Mouse (Mus musculus) E14TG2a.4 (cell line): ENCODE measurements around the gene Fubp1.

ENCODE experiments used
- CTCF ChIP-seq: conservative IDR thresholded peaks from 2 replicates; pipeline ENCODE4 v1.5.1; 2014; ENCODE audit warnings: low read length
- POU5F1 ChIP-seq: IDR thresholded peaks from 2 replicates; pipeline ENCODE4 v1.6.1; 2014; ENCODE audit warnings: low read length, borderline replicate concordance

DNA sequence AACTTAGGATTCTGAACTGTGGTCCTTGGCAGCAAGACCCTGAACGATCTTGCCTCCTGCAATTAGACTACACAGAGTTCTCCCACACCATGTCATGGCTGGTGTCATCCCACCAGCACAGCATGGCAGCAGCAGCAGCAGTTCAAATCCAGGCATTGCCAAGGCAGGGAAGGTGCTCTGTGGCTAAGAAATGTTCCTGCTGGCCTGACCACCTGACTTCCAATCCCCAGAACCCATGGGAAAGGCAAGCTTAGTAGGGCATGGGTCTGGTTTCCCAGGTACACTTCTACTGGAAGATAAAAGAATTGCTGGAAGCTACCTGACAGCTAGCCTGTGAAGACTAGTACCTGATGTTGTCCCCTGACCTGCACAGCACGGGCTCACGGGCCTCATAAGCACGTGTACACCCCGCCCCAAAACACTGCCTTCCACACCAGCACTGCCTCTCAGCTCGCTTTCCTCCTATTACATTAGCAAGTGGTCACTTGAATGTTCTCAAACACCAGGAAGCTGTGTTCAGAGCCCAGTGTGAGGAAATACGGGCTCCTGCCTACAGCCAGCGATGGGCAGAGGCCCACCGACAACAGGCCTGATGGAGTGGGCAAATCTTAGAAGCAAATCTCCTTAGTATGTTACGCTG, 61.0 kb downstream of the Fubp1 start:
- TF ChIP-seq CTCF: no peak
- TF ChIP-seq POU5F1: no peak
